Mouse (Mus musculus): Measurements from ENCODE around the gene Dgcr2. TPM values are rescaled to one million over a fixed set of nuclear protein-coding genes. Genes with fewer than 3 reads are reported as not detected.

The Dgcr2 gene
- total and polyA plus RNA-seq, 2 experiments from 2014 or later, result 31.9 to 61.8 TPM

GRCm38 (mm10) chr16:17797812-17798311 is 100.5 kb downstream of the Dgcr2 start:
- TF ChIP-seq CTCF (IDR thresholded peaks at IDR 0.05; ENCODE audit: low read depth) (no peak), EP300 (IDR thresholded peaks at IDR 0.05; ENCODE audit: low read depth) (no peak)
- Histone ChIP-seq H3K36me3 (replicated peaks; ENCODE audit: control insufficient read depth, insufficient read depth, low read length) (peaks cover under 1% of the 10 kb centered on the region; the same call in 1 of the 2 replicates), H3K27ac (ENCODE audit: low read depth) (peak overlapping the region; percentile 76), H3K4me1 (ENCODE audit: control insufficient read depth, insufficient read depth) (peaks cover 4% of the 10 kb centered on the region), H3K9me3 (replicated peaks; ENCODE audit: control insufficient read depth, low read length) (no peaks in the 10 kb centered on the region), H3K27me3 (ENCODE audit: control insufficient read depth, insufficient read depth, low read length) (peaks cover 60% of the 10 kb centered on the region), H3K9ac (replicated peaks; ENCODE audit: low read depth, low read length) (peak overlapping the region; percentile 71), H3K4me2 (ENCODE audit: low read depth, low read length) (peak overlapping the region; percentile 77), H3K4me3 (ENCODE audit: low read depth, low read length) (peak overlapping the region; percentile 60)
- DNase-seq (ENCODE audit: low spot score) (no peak), ATAC-seq (ENCODE audit: insufficient read depth, low read depth) (peak; percentile 1; the same call in 1 of the 2 replicates)
- WGBS, result 9% methylated on average over 20 of the region's 29 CpGs

- DNase-seq (ENCODE audit: low spot score) (no peak), ATAC-seq (ENCODE audit: insufficient read depth, low read depth) (peak; percentile 56)
- H3K36me3 ChIP-seq (replicated peaks; ENCODE audit: control insufficient read depth, insufficient read depth, low read length), result peaks cover 7% of the 10 kb centered on the region
- H3K9me3 ChIP-seq (replicated peaks; ENCODE audit: control insufficient read depth, low read length), result no peaks in the 10 kb centered on the region
- TF ChIP-seq CTCF (IDR thresholded peaks at IDR 0.05; ENCODE audit: low read depth) (no peak), EP300 (IDR thresholded peaks at IDR 0.05; ENCODE audit: low read depth) (no peak)
- peak within 1 kb of the TSS; percentile 77 for H3K4me2 ChIP-seq (ENCODE audit: low read depth, low read length)
- peaks cover 53% of the 10 kb centered on the region for H3K27me3 ChIP-seq (ENCODE audit: control insufficient read depth, insufficient read depth, low read length)
- peak within 1 kb of the TSS; percentile 71 for H3K9ac ChIP-seq (replicated peaks; ENCODE audit: low read depth, low read length)
- peak within 1 kb of the TSS; percentile 76 for H3K27ac ChIP-seq (ENCODE audit: low read depth)
- peak within 1 kb of the TSS; percentile 60 for H3K4me3 ChIP-seq (ENCODE audit: low read depth, low read length)
- no peaks in the 10 kb centered on the region; the same call in 1 of the 2 replicates for H3K4me1 ChIP-seq (ENCODE audit: control insufficient read depth, insufficient read depth)
- 3% methylated on average over 75 of the region's 81 CpGs for WGBS
Measured at GRCm38 (mm10) chr16:17796971-17797811, 101.2 kb downstream of the Dgcr2 start, which contains the start of gene Scarf2. Gene Scarf2 (plus strand): TSS chr16:17797282.

GRCm38 (mm10) chr16:17796519-17796918 is 101.8 kb downstream of the Dgcr2 start:
- peak overlapping the region; percentile 60 for H3K4me3 ChIP-seq (ENCODE audit: low read depth, low read length)
- no peak for DNase-seq (ENCODE audit: low spot score)
- peaks cover 46% of the 10 kb centered on the region for H3K27me3 ChIP-seq (ENCODE audit: control insufficient read depth, insufficient read depth, low read length)
- H3K9ac ChIP-seq (replicated peaks; ENCODE audit: low read depth, low read length), result no peak overlapping the region
- TF ChIP-seq CTCF (IDR thresholded peaks at IDR 0.05; ENCODE audit: low read depth) (no peak), EP300 (IDR thresholded peaks at IDR 0.05; ENCODE audit: low read depth) (no peak)
- H3K4me1 ChIP-seq (ENCODE audit: control insufficient read depth, insufficient read depth), result no peaks in the 10 kb centered on the region; the same call in 1 of the 2 replicates
- no peaks in the 10 kb centered on the region for H3K9me3 ChIP-seq (replicated peaks; ENCODE audit: control insufficient read depth, low read length)
- peaks cover 14% of the 10 kb centered on the region for H3K36me3 ChIP-seq (replicated peaks; ENCODE audit: control insufficient read depth, insufficient read depth, low read length)
- H3K4me2 ChIP-seq (ENCODE audit: low read depth, low read length), result peak overlapping the region; percentile 77
- peak overlapping the region; percentile 4; the same call in 1 of the 2 replicates for H3K27ac ChIP-seq (ENCODE audit: low read depth)
- ATAC-seq (ENCODE audit: insufficient read depth, low read depth), result no peak

- 75% methylated on average over 5 of the region's 5 CpGs for WGBS
Measured at GRCm38 (mm10) chr16:17795643-17796042, 102.7 kb downstream of the Dgcr2 start.

GRCm38 (mm10) chr16:17794047-17794446 is 104.3 kb downstream of the Dgcr2 start:
- H3K4me1 ChIP-seq (ENCODE audit: control insufficient read depth, insufficient read depth), result no peaks in the 10 kb centered on the region; the same call in 1 of the 2 replicates
- no peak overlapping the region for H3K4me3 ChIP-seq (ENCODE audit: low read depth, low read length)
- no peak for DNase-seq (ENCODE audit: low spot score)
- WGBS, result 86% methylated on average over 4 of the region's 4 CpGs
- TF ChIP-seq EP300 (IDR thresholded peaks at IDR 0.05; ENCODE audit: low read depth), result no peak
- TF ChIP-seq CTCF (IDR thresholded peaks at IDR 0.05; ENCODE audit: low read depth), result no peak
- no peaks in the 10 kb centered on the region for H3K9me3 ChIP-seq (replicated peaks; ENCODE audit: control insufficient read depth, low read length)
- no peak overlapping the region for H3K27ac ChIP-seq (ENCODE audit: low read depth)
- H3K27me3 ChIP-seq (ENCODE audit: control insufficient read depth, insufficient read depth, low read length), result peaks cover 25% of the 10 kb centered on the region
- no peak overlapping the region for H3K9ac ChIP-seq (replicated peaks; ENCODE audit: low read depth, low read length)
- peaks cover 35% of the 10 kb centered on the region for H3K36me3 ChIP-seq (replicated peaks; ENCODE audit: control insufficient read depth, insufficient read depth, low read length)
- no peak overlapping the region for H3K4me2 ChIP-seq (ENCODE audit: low read depth, low read length)
- ATAC-seq (ENCODE audit: insufficient read depth, low read depth), result no peak

More at GRCm38 (mm10) chr16:17795643-17796042, 102.7 kb downstream of the Dgcr2 start:
- no peak for TF ChIP-seq CTCF (IDR thresholded peaks at IDR 0.05; ENCODE audit: low read depth)
- no peak for TF ChIP-seq EP300 (IDR thresholded peaks at IDR 0.05; ENCODE audit: low read depth)
- no peak overlapping the region for H3K9ac ChIP-seq (replicated peaks; ENCODE audit: low read depth, low read length)
- peaks cover 23% of the 10 kb centered on the region for H3K36me3 ChIP-seq (replicated peaks; ENCODE audit: control insufficient read depth, insufficient read depth, low read length)
- no peaks in the 10 kb centered on the region; the same call in 1 of the 2 replicates for H3K4me1 ChIP-seq (ENCODE audit: control insufficient read depth, insufficient read depth)
- H3K27ac ChIP-seq (ENCODE audit: low read depth), result no peak overlapping the region
- ATAC-seq (ENCODE audit: insufficient read depth, low read depth), result no peak
- no peak overlapping the region for H3K4me2 ChIP-seq (ENCODE audit: low read depth, low read length)
- peaks cover 38% of the 10 kb centered on the region for H3K27me3 ChIP-seq (ENCODE audit: control insufficient read depth, insufficient read depth, low read length)
- no peaks in the 10 kb centered on the region for H3K9me3 ChIP-seq (replicated peaks; ENCODE audit: control insufficient read depth, low read length)
- no peak for DNase-seq (ENCODE audit: low spot score)
- no peak overlapping the region for H3K4me3 ChIP-seq (ENCODE audit: low read depth, low read length)

All from heart, postnatal 0 days (tissue).